Mouse (Mus musculus) heart, embryonic 16.5 days (tissue): ENCODE results near the gene Ywhae. TPM values are rescaled to one million over a fixed set of nuclear protein-coding genes. Genes with fewer than 3 reads are reported as not detected.
A peak's percentile ranks its signal among the peaks of the same experiment; 100 is the strongest.

Experiments used
- ATAC-seq: fragments of 200-750 bp; cut with Nextera tagmentation; replicated peaks from 2 replicates; pipeline ENCODE4 v1.8.0; 2017; ENCODE audit warnings: moderate number of reproducible peaks; ENCODE audit not compliant: insufficient read depth, low FRiP score; ENCODE audit errors: extremely low read depth
- H3K27ac ChIP-seq: fragments of 300-500 bp; sonication (generic); 2 replicates; pipeline ENCODE4 v1.5.1; 2014; ENCODE audit warnings: mild to moderate bottlenecking, low read length, control low read depth, moderate library complexity
- H3K27me3 ChIP-seq: fragments of 300-500 bp; sonication (generic); 2 replicates; pipeline ENCODE4 v1.6.1; 2014; ENCODE audit warnings: low read length, mixed read lengths; ENCODE audit not compliant: control insufficient read depth, insufficient read depth
- H3K36me3 ChIP-seq: fragments of 300-500 bp; sonication (generic); 2 replicates; pipeline ENCODE4 v1.6.1; 2014; ENCODE audit not compliant: control insufficient read depth, insufficient read depth
- H3K4me1 ChIP-seq: fragments of 300-500 bp; sonication (generic); 2 replicates; pipeline ENCODE4 v1.6.1; 2014; ENCODE audit warnings: low read length, mixed read lengths; ENCODE audit not compliant: control insufficient read depth, insufficient read depth
- H3K4me2 ChIP-seq: fragments of 300-500 bp; sonication (generic); 2 replicates; pipeline ENCODE4 v1.6.1; 2014; ENCODE audit warnings: low read depth, mild to moderate bottlenecking, control low read depth, low read length
- H3K4me3 ChIP-seq: fragments of 300-500 bp; sonication (generic); 2 replicates; pipeline ENCODE4 v1.5.1; 2014; ENCODE audit warnings: mild to moderate bottlenecking, control low read depth, low read length
- H3K9ac ChIP-seq: fragments of 300-500 bp; sonication (generic); 2 replicates; pipeline ENCODE4 v1.6.1; 2014; ENCODE audit warnings: low read length, control low read depth
- H3K9me3 ChIP-seq: fragments of 300-500 bp; sonication (generic); replicated peaks from 2 replicates; pipeline ENCODE4 v1.6.1; 2016; ENCODE audit warnings: low read length; ENCODE audit not compliant: control insufficient read depth
- WGBS: fragments of 180-500 bp; shearing (Covaris S2); extraction: QIAGEN DNeasy Blood & Tissue Kit; methylation state at CpG from one replicate; pipeline ENCODE4 v1.1.7; 2014; 5-methylcytosine and 5-hydroxymethylcytosine counted together
- polyA plus RNA-seq: library from polyadenylated mRNA; unstranded; fragments of >200 nt; fragmentation: Nextera tagmentation; extraction: Ambion mirVana; gene quantifications from 2 replicates; pipeline ENCODE4 v1.2.1, GENCODE M21; 2015

Gene Ywhae
- polyA plus RNA-seq, 1 experiment from 2014 or later = 689 TPM

GRCm38 (mm10) chr11:75795321-75795636 is 62.6 kb downstream of the Ywhae start:
- Histone ChIP-seq H3K9ac (peak overlapping the region; percentile 58), H3K4me3 (peak overlapping the region; percentile 48), H3K27ac (no peak overlapping the region), H3K27me3 (peaks cover 63% of the 10 kb centered on the region), H3K4me1 (no peaks in the 10 kb centered on the region; the same call in none of the 2 replicates), H3K36me3 (no peaks in the 10 kb centered on the region), H3K9me3 (no peaks in the 10 kb centered on the region), H3K4me2 (peak overlapping the region; percentile 73)
- ATAC-seq = no peak
- under 1% methylated on average over 21 of the region's 42 CpGs for WGBS

- peak; percentile 15; the same call in 1 of the 2 replicates for ATAC-seq
Observed at GRCm38 (mm10) chr11:75796029-75796445, 63.4 kb downstream of the Ywhae start, which contains the start of gene Doc2b. TSS of gene Doc2b (minus strand) at chr11:75796049.

GRCm38 (mm10) chr11:75796536-75797246 is 64.0 kb downstream of the Ywhae start:
- H3K9me3 ChIP-seq = no peaks in the 10 kb centered on the region
- H3K27ac ChIP-seq = no peak overlapping the region
- H3K27me3 ChIP-seq = peaks cover 60% of the 10 kb centered on the region
- WGBS = 68% methylated on average over 13 of the region's 13 CpGs
- no peaks in the 10 kb centered on the region for H3K36me3 ChIP-seq
- no peak overlapping the region for H3K4me2 ChIP-seq
- H3K9ac ChIP-seq = no peak overlapping the region
- H3K4me1 ChIP-seq = no peaks in the 10 kb centered on the region; the same call in none of the 2 replicates
- ATAC-seq = 0 out of 2 replicates have a peak, but pooled peaks have one; percentile 5
- H3K4me3 ChIP-seq = no peak overlapping the region; the same call in 1 of the 2 replicates

More at GRCm38 (mm10) chr11:75796029-75796445, 63.4 kb downstream of the Ywhae start, which contains the start of gene Doc2b:
- Histone ChIP-seq H3K9ac (peak within 1 kb of the TSS; percentile 58), H3K27ac (no peak within 1 kb of the TSS), H3K27me3 (peaks cover 62% of the 10 kb centered on the region), H3K4me1 (no peaks in the 10 kb centered on the region; the same call in none of the 2 replicates), H3K4me2 (peak within 1 kb of the TSS; percentile 73), H3K4me3 (peak within 1 kb of the TSS; percentile 48), H3K36me3 (no peaks in the 10 kb centered on the region), H3K9me3 (no peaks in the 10 kb centered on the region)
- 5% methylated on average over 37 of the region's 37 CpGs for WGBS

- ATAC-seq = no peak
- no peak overlapping the region for H3K9ac ChIP-seq
- 80% methylated on average over 4 of the region's 4 CpGs for WGBS
Observed at GRCm38 (mm10) chr11:75801369-75801768, 68.7 kb downstream of the Ywhae start.

GRCm38 (mm10) chr11:75801771-75802550 is 69.3 kb downstream of the Ywhae start:
- Histone ChIP-seq H3K27me3 (peaks cover 21% of the 10 kb centered on the region), H3K4me3 (no peak overlapping the region), H3K9ac (no peak overlapping the region), H3K4me1 (no peaks in the 10 kb centered on the region), H3K36me3 (no peaks in the 10 kb centered on the region), H3K27ac (no peak overlapping the region), H3K9me3 (no peaks in the 10 kb centered on the region), H3K4me2 (no peak overlapping the region)
- no peak for ATAC-seq
- 69% methylated on average over 7 of the region's 7 CpGs for WGBS

More at GRCm38 (mm10) chr11:75801369-75801768, 68.7 kb downstream of the Ywhae start:
- H3K4me2 ChIP-seq = no peak overlapping the region
- H3K27me3 ChIP-seq = peaks cover 26% of the 10 kb centered on the region
- no peak overlapping the region for H3K4me3 ChIP-seq
- no peaks in the 10 kb centered on the region for H3K36me3 ChIP-seq
- H3K9me3 ChIP-seq = no peaks in the 10 kb centered on the region
- H3K27ac ChIP-seq = no peak overlapping the region
- no peaks in the 10 kb centered on the region for H3K4me1 ChIP-seq

- ATAC-seq = no peak
- Histone ChIP-seq H3K9ac (no peak overlapping the region), H3K4me1 (peaks cover 10% of the 10 kb centered on the region), H3K27me3 (no peaks in the 10 kb centered on the region), H3K4me2 (no peak overlapping the region), H3K9me3 (no peaks in the 10 kb centered on the region), H3K27ac (no peak overlapping the region), H3K36me3 (no peaks in the 10 kb centered on the region), H3K4me3 (no peak overlapping the region)
- WGBS = 41% methylated on average over 5 of the region's 5 CpGs
Observed at GRCm38 (mm10) chr11:75807486-75807885, 74.8 kb downstream of the Ywhae start.

GRCm38 (mm10) chr11:75810526-75810925 is 77.9 kb downstream of the Ywhae start:
- H3K4me1 ChIP-seq = peaks cover 23% of the 10 kb centered on the region
- H3K4me2 ChIP-seq = no peak overlapping the region
- no peak overlapping the region for H3K27ac ChIP-seq
- no peak overlapping the region for H3K9ac ChIP-seq
- no peak overlapping the region for H3K4me3 ChIP-seq
- no peaks in the 10 kb centered on the region for H3K9me3 ChIP-seq
- H3K27me3 ChIP-seq = no peaks in the 10 kb centered on the region
- 91% methylated on average over 3 of the region's 3 CpGs for WGBS
- no peaks in the 10 kb centered on the region for H3K36me3 ChIP-seq
- no peak for ATAC-seq

GRCm38 (mm10) chr11:75811900-75812299 is 79.2 kb downstream of the Ywhae start:
- Histone ChIP-seq H3K9ac (0 out of 2 replicates have a peak overlapping the region, but pooled peaks have one; percentile 8), H3K4me3 (no peak overlapping the region), H3K4me1 (peaks cover 23% of the 10 kb centered on the region), H3K36me3 (no peaks in the 10 kb centered on the region), H3K4me2 (no peak overlapping the region), H3K9me3 (no peaks in the 10 kb centered on the region), H3K27me3 (no peaks in the 10 kb centered on the region), H3K27ac (peak overlapping the region; percentile 89)
- 8% methylated on average over 3 of the region's 3 CpGs for WGBS
- peak; percentile 85 for ATAC-seq

- H3K4me3 ChIP-seq = no peak overlapping the region
- no peak overlapping the region for H3K9ac ChIP-seq
- H3K4me2 ChIP-seq = no peak overlapping the region
- peaks cover 23% of the 10 kb centered on the region for H3K4me1 ChIP-seq
- no peaks in the 10 kb centered on the region for H3K9me3 ChIP-seq
- no peak for ATAC-seq
- H3K36me3 ChIP-seq = no peaks in the 10 kb centered on the region
- no peaks in the 10 kb centered on the region for H3K27me3 ChIP-seq
- 40% methylated on average over 10 of the region's 10 CpGs for WGBS
- H3K27ac ChIP-seq = peak overlapping the region; percentile 40; the same call in 1 of the 2 replicates
Observed at GRCm38 (mm10) chr11:75813085-75813484, 80.4 kb downstream of the Ywhae start.
